Mouse (Mus musculus) cerebral cortex, adult 2 months (tissue): ENCODE results near the gene Clta.

ENCODE experiments used
- WGBS: fragments of 180-500 bp; shearing (Covaris S2); methylation state at CpG from one replicate; pipeline ENCODE4 v1.1.7; 2018; 5-methylcytosine and 5-hydroxymethylcytosine counted together

Gene Clta

DNA sequence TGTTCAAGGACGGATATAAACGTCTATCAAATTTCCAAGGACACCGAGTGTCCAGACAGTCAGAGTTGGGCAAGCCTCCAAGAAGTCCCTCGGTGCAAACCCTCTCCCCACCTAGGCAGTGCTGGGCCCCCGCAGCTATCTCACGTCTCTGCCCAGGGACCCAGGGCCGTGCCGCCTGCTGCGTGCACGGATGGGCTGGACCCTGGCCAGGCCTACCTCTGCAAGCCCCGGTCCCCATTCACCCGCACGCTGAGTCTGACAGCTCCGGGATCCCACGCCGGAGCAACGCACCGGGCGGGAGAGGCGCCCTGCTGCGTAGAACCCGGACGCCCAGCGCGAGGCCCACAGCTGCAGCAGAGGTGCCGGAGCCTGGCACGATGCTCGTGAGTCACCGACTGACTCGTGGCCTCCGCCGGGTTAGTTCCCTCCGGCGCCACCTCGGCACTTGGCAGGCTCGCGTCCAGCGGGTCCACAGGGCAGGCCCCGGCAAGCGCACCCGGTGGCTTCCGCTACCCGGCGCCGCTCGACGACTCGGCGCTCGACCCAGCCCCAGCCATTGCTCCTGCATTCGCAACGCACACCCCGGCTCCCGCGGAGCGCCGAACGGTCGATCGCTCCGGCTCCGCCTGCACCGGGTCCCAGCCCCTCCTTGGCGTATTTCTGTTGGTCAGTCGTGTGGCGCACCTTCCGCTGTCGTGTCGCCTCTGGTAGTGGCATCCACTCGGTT, 68.1 kb downstream of the Clta start:
- under 1% methylated on average over 68 of the region's 70 CpGs for WGBS

- WGBS, result 8% methylated on average over 9 of the region's 9 CpGs
These were observed 68.7 kb downstream of the Clta start for GRCm38 (mm10) chr4:44072873-44073441.

- 89% methylated on average over 3 of the region's 3 CpGs for WGBS
These were observed 69.5 kb downstream of the Clta start for GRCm38 (mm10) chr4:44073799-44074198.

DNA sequence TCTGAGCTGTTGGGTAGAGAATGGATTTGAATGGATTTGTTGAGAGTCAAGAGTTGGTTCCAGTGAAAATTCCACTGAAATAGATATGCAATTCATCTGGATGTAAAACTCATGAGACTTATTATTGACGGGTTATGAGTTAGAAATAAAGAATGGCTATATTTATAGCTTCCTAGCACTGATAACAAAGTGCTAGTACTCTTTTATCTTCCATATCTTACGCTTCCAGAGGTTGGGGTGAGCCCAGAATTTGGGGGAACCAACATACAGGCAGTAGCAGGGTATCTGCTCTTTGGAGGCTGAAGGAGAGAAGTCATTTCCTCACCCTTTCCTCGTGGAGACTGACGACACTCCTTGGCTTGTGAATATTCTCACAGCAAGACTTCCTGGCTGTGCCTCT, 70.2 kb downstream of the Clta start:
- 82% methylated on average over 4 of the region's 4 CpGs for WGBS

DNA sequence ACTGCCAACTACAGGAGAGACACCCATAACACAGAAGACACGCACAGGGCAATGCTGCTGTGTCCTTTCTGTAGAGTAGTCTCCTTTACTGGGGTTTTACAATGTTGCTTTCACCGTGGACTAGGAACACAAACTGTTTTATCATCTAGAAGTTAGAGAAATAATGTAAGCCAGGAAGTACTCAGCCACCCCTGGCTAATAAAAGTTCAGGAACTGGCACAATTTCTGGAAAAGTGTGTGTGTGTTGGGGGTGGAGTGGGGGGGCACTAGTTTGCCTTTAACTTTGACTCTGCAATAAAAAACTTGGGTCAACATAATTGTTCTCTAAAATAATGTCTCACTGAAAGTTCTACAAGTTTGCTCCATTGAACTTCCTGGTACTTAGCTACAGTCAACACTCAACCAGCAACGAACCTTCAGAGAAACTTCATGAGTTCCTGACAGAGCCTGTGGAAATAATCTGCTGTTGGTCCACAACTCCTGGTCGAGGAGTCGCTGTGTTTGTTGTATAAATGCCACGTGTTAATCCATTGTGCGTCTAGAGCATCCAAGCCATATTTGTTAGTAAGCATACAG, 74.2 kb downstream of the Clta start:
- 88% methylated on average over 7 of the region's 7 CpGs for WGBS
